Mouse (Mus musculus): ENCODE measurements around the gene Rbmxl1. TPM values are rescaled to one million over a fixed set of nuclear protein-coding genes. Genes with fewer than 3 reads are reported as not detected.
"Not testable (repeated sequence)": the region's sequence is repeated elsewhere in the genome, so short reads cannot be mapped to it uniquely, and the experiment has no call there.

Gene Rbmxl1
- polyA plus RNA-seq, 1 experiment from 2014 or later = 67.1 TPM

GRCm38 (mm10) chr8:78542670-78543069, 34.0 kb upstream of the Rbmxl1 start:
- not testable (repeated sequence) for H3K4me2 ChIP-seq (ENCODE audit: low read depth, low read length); H3K36me3 ChIP-seq (ENCODE audit: control insufficient read depth, insufficient read depth); ATAC-seq (ENCODE audit: low read depth); H3K27ac ChIP-seq (ENCODE audit: low read length); H3K4me3 ChIP-seq (ENCODE audit: low read depth, low read length); H3K9ac ChIP-seq (ENCODE audit: low read depth, low read length); H3K9me3 ChIP-seq (replicated peaks; ENCODE audit: control insufficient read depth, low read length); H3K27me3 ChIP-seq (ENCODE audit: control insufficient read depth, insufficient read depth, low read depth, low read length); H3K4me1 ChIP-seq (ENCODE audit: control insufficient read depth, low read depth, low read length)
- 86% methylated on average over 3 of the region's 6 CpGs for WGBS (ENCODE audit: insufficient replicate concordance)

- H3K4me1 ChIP-seq (ENCODE audit: control insufficient read depth, low read depth, low read length) = no peaks in the 10 kb centered on the region
- H3K36me3 ChIP-seq (ENCODE audit: control insufficient read depth, insufficient read depth) = peaks cover 4% of the 10 kb centered on the region
- no peak overlapping the region for H3K4me2 ChIP-seq (ENCODE audit: low read depth, low read length)
- no peaks in the 10 kb centered on the region for H3K9me3 ChIP-seq (replicated peaks; ENCODE audit: control insufficient read depth, low read length)
- no peak overlapping the region for H3K4me3 ChIP-seq (ENCODE audit: low read depth, low read length)
- no peak overlapping the region for H3K27ac ChIP-seq (ENCODE audit: low read length)
- no peak overlapping the region for H3K9ac ChIP-seq (ENCODE audit: low read depth, low read length)
- 84% methylated on average over 3 of the region's 3 CpGs for WGBS (ENCODE audit: insufficient replicate concordance)
- no peaks in the 10 kb centered on the region for H3K27me3 ChIP-seq (ENCODE audit: control insufficient read depth, insufficient read depth, low read depth, low read length)
- no peak for ATAC-seq (ENCODE audit: low read depth)
Observed at GRCm38 (mm10) chr8:78537795-78538194, 29.1 kb upstream of the Rbmxl1 start.

- no peak for ATAC-seq (ENCODE audit: low read depth)
- H3K4me1 ChIP-seq (ENCODE audit: control insufficient read depth, low read depth, low read length) = no peaks in the 10 kb centered on the region
- no peak overlapping the region for H3K4me3 ChIP-seq (ENCODE audit: low read depth, low read length)
- no peak overlapping the region for H3K27ac ChIP-seq (ENCODE audit: low read length)
- no peak overlapping the region for H3K4me2 ChIP-seq (ENCODE audit: low read depth, low read length)
- no peaks in the 10 kb centered on the region for H3K27me3 ChIP-seq (ENCODE audit: control insufficient read depth, insufficient read depth, low read depth, low read length)
- H3K9me3 ChIP-seq (replicated peaks; ENCODE audit: control insufficient read depth, low read length) = no peaks in the 10 kb centered on the region
- H3K9ac ChIP-seq (ENCODE audit: low read depth, low read length) = no peak overlapping the region
- WGBS (ENCODE audit: insufficient replicate concordance) = 50% methylated on average over 5 of the region's 5 CpGs
- no peaks in the 10 kb centered on the region; the same call in 1 of the 2 replicates for H3K36me3 ChIP-seq (ENCODE audit: control insufficient read depth, insufficient read depth)
Observed at GRCm38 (mm10) chr8:78536716-78537115, 28.0 kb upstream of the Rbmxl1 start.

- H3K9me3 ChIP-seq (replicated peaks; ENCODE audit: control insufficient read depth, low read length) = no peaks in the 10 kb centered on the region
- no peak overlapping the region for H3K4me3 ChIP-seq (ENCODE audit: low read depth, low read length)
- no peak for ATAC-seq (ENCODE audit: low read depth)
- no peaks in the 10 kb centered on the region; the same call in 1 of the 2 replicates for H3K36me3 ChIP-seq (ENCODE audit: control insufficient read depth, insufficient read depth)
- no peak overlapping the region for H3K4me2 ChIP-seq (ENCODE audit: low read depth, low read length)
- no peak overlapping the region for H3K9ac ChIP-seq (ENCODE audit: low read depth, low read length)
- no peak overlapping the region for H3K27ac ChIP-seq (ENCODE audit: low read length)
- 75% methylated on average over 6 of the region's 6 CpGs for WGBS (ENCODE audit: insufficient replicate concordance)
- no peaks in the 10 kb centered on the region for H3K27me3 ChIP-seq (ENCODE audit: control insufficient read depth, insufficient read depth, low read depth, low read length)
- no peaks in the 10 kb centered on the region for H3K4me1 ChIP-seq (ENCODE audit: control insufficient read depth, low read depth, low read length)
Observed at GRCm38 (mm10) chr8:78533981-78534380, 25.3 kb upstream of the Rbmxl1 start.

GRCm38 (mm10) chr8:78515132-78515531, 6.4 kb upstream of the Rbmxl1 start:
- Histone ChIP-seq H3K9ac (ENCODE audit: low read depth, low read length) (no peak overlapping the region), H3K27me3 (ENCODE audit: control insufficient read depth, insufficient read depth, low read depth, low read length) (no peaks in the 10 kb centered on the region), H3K4me2 (ENCODE audit: low read depth, low read length) (no peak overlapping the region), H3K27ac (ENCODE audit: low read length) (no peak overlapping the region), H3K9me3 (replicated peaks; ENCODE audit: control insufficient read depth, low read length) (no peaks in the 10 kb centered on the region), H3K4me3 (ENCODE audit: low read depth, low read length) (no peak overlapping the region), H3K4me1 (ENCODE audit: control insufficient read depth, low read depth, low read length) (peaks cover 6% of the 10 kb centered on the region), H3K36me3 (ENCODE audit: control insufficient read depth, insufficient read depth) (peaks cover 7% of the 10 kb centered on the region; the same call in 1 of the 2 replicates)
- WGBS (ENCODE audit: insufficient replicate concordance) = 75% methylated on average over 3 of the region's 3 CpGs
- no peak for ATAC-seq (ENCODE audit: low read depth)

- 77% methylated on average over 1 of the region's 1 CpGs for WGBS (ENCODE audit: insufficient replicate concordance)
- Histone ChIP-seq H3K9ac (ENCODE audit: low read depth, low read length) (no peak overlapping the region), H3K4me3 (ENCODE audit: low read depth, low read length) (no peak overlapping the region), H3K9me3 (replicated peaks; ENCODE audit: control insufficient read depth, low read length) (no peaks in the 10 kb centered on the region), H3K4me1 (ENCODE audit: control insufficient read depth, low read depth, low read length) (peaks cover 6% of the 10 kb centered on the region), H3K36me3 (ENCODE audit: control insufficient read depth, insufficient read depth) (peaks cover 7% of the 10 kb centered on the region; the same call in 1 of the 2 replicates), H3K4me2 (ENCODE audit: low read depth, low read length) (no peak overlapping the region), H3K27ac (ENCODE audit: low read length) (no peak overlapping the region), H3K27me3 (ENCODE audit: control insufficient read depth, insufficient read depth, low read depth, low read length) (no peaks in the 10 kb centered on the region)
- no peak for ATAC-seq (ENCODE audit: low read depth)
Observed at GRCm38 (mm10) chr8:78514706-78515105, 6.0 kb upstream of the Rbmxl1 start.

- Histone ChIP-seq H3K4me3 (ENCODE audit: low read depth, low read length) (no peak overlapping the region), H3K9ac (ENCODE audit: low read depth, low read length) (no peak overlapping the region), H3K4me1 (ENCODE audit: control insufficient read depth, low read depth, low read length) (peaks cover 6% of the 10 kb centered on the region), H3K4me2 (ENCODE audit: low read depth, low read length) (no peak overlapping the region), H3K9me3 (replicated peaks; ENCODE audit: control insufficient read depth, low read length) (no peaks in the 10 kb centered on the region), H3K36me3 (ENCODE audit: control insufficient read depth, insufficient read depth) (peaks cover 7% of the 10 kb centered on the region; the same call in 1 of the 2 replicates), H3K27me3 (ENCODE audit: control insufficient read depth, insufficient read depth, low read depth, low read length) (no peaks in the 10 kb centered on the region), H3K27ac (ENCODE audit: low read length) (no peak overlapping the region)
- 79% methylated on average over 4 of the region's 4 CpGs for WGBS (ENCODE audit: insufficient replicate concordance)
- no peak for ATAC-seq (ENCODE audit: low read depth)
Observed at GRCm38 (mm10) chr8:78513106-78513505, 4.4 kb upstream of the Rbmxl1 start.

GRCm38 (mm10) chr8:78510926-78511325, 2.2 kb upstream of the Rbmxl1 start:
- H3K9me3 ChIP-seq (replicated peaks; ENCODE audit: control insufficient read depth, low read length) = no peaks in the 10 kb centered on the region
- no peak overlapping the region for H3K4me2 ChIP-seq (ENCODE audit: low read depth, low read length)
- 69% methylated on average over 3 of the region's 3 CpGs for WGBS (ENCODE audit: insufficient replicate concordance)
- H3K9ac ChIP-seq (ENCODE audit: low read depth, low read length) = no peak overlapping the region
- H3K36me3 ChIP-seq (ENCODE audit: control insufficient read depth, insufficient read depth) = peaks cover 3% of the 10 kb centered on the region; the same call in 1 of the 2 replicates
- H3K4me1 ChIP-seq (ENCODE audit: control insufficient read depth, low read depth, low read length) = peaks cover 9% of the 10 kb centered on the region
- no peak overlapping the region for H3K27ac ChIP-seq (ENCODE audit: low read length)
- H3K27me3 ChIP-seq (ENCODE audit: control insufficient read depth, insufficient read depth, low read depth, low read length) = no peaks in the 10 kb centered on the region
- ATAC-seq (ENCODE audit: low read depth) = no peak
- H3K4me3 ChIP-seq (ENCODE audit: low read depth, low read length) = no peak overlapping the region

- 0 out of 2 replicates have a peak, but pooled peaks have one; percentile 24 for ATAC-seq (ENCODE audit: low read depth)
- 0% methylated on average over 11 of the region's 11 CpGs for WGBS (ENCODE audit: insufficient replicate concordance)
- Histone ChIP-seq H3K9ac (ENCODE audit: low read depth, low read length) (peak overlapping the region; percentile 86), H3K36me3 (ENCODE audit: control insufficient read depth, insufficient read depth) (no peaks in the 10 kb centered on the region), H3K27ac (ENCODE audit: low read length) (peak overlapping the region; percentile 94), H3K9me3 (replicated peaks; ENCODE audit: control insufficient read depth, low read length) (no peaks in the 10 kb centered on the region), H3K4me1 (ENCODE audit: control insufficient read depth, low read depth, low read length) (peaks cover 9% of the 10 kb centered on the region), H3K4me2 (ENCODE audit: low read depth, low read length) (peak overlapping the region; percentile 98), H3K27me3 (ENCODE audit: control insufficient read depth, insufficient read depth, low read depth, low read length) (no peaks in the 10 kb centered on the region), H3K4me3 (ENCODE audit: low read depth, low read length) (peak overlapping the region; percentile 89)
Observed at GRCm38 (mm10) chr8:78510094-78510493, 1.4 kb upstream of the Rbmxl1 start.

Data from liver, embryonic 16.5 days (tissue).